Mouse (Mus musculus): Measurements from ENCODE around the gene H2-Q10.

Gene H2-Q10

DNA sequence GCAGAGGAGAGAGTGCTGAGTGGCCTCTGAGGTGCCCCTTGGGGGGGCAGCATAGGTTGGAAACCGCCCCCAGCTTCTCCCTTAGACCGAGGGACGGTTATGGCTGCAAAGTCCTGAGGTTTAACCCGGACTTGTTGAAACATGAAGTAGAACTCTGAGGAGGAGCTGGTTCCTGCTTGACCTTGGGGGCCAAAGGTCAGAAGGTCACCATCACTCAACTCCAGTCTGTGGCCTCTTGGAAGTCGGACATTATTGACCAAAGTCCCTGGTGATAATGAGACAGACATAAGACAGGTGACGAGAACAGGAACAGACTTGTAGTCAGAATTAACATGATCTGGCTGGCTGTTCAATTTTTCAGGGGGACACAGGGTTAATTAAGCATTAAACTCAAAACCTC, 44.9 kb downstream of the H2-Q10 start:
- in situ Hi-C loops (cut with MboI): no loop called here

GRCm38 (mm10) chr17:35515911-35516640, 46.2 kb downstream of the H2-Q10 start:
- in situ Hi-C loops (cut with MboI): no loop called here

DNA sequence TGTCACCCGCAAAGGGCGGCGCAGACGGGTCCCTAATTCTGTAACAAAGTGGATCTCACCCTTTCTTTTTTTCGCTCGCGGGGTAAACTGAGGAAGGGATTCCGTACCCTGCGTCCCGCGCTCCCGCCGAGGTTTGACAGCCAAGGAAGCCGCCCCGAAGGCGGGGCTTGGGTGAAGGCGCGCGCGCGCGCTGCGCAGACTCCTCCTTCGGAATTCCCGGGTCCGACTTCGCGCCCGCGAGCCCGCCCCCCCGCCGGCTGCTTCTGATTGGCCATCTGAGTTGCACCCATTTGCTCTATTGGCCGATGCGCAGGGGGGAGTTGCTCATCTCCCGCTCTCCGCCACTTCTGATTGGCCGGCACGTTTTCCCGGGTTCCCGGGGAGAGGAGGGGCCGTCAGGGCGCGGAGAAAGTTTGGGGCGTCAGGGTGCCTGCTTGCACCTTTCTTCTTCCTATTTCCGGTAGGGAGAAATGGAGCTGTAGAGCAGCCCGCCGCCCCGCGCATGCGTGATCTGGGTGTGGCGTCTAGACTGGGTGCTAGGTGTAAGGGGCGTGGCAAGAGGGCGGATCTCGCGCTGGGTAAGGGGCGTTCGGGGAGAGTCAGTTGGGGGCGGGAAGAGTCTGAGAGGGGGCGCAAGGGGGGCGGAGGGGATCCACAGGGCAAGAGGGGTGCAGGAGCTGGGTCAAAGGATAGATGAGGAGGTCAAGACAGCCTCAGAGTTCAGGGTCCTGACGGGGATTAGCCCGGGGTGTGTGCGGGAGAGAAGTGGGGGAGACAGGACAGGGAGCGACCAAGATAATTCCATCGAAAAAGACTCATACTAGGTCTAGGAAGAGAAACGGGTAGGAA, 47.0 kb downstream of the H2-Q10 start, which contains the start of the genes Tcf19 and Cchcr1:
Gene Tcf19, minus strand, starts transcription at position 173 of the 849 bp plus-strand sequence.
Gene Cchcr1, plus strand, starts transcription at position 449 of the 849 bp plus-strand sequence.
- in situ Hi-C loops (cut with MboI): no loop called here

GRCm38 (mm10) chr17:35517526-35517925, 47.6 kb downstream of the H2-Q10 start:
- in situ Hi-C loops (cut with MboI): no loop called here
